Mouse (Mus musculus): ENCODE data around the gene Btg1. TPM values are rescaled to one million over a fixed set of nuclear protein-coding genes. Genes with fewer than 3 reads are reported as not detected.

The Btg1 gene
- polyA plus RNA-seq, 1 experiment from 2014 or later, result 14.5 TPM

DNA sequence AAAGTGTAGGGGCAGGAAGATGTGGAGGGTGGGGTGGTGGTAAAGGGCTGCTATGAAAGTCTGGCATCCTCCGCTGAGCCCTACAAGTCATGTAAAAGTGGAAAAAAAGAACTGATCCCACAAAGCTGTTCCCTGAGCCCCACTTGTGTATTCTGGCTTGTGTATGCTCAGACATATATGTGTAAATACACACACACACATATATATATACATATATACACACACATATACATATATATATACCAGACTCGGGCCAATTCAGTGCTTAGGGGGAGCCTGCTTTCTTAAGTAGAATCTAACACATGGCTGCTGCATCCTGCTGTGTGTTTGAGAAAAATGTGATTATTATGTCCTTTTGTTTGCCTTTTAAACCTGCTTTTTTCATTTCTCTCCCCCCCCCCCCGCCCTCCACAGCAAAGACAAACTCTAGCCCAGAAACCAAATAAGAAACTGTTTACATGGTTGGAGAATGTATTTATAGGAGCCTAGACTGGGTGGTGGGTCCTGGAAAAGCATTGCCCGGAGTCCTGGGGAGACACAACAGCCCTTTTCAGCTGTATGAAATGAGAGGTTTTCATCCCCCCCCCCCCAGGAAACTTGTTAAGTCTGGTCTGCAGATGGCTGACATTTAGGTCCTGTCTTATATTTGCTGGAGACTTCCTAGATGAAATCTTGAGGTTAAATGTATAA lies 30.5 kb upstream of the Btg1 start:
- no peak overlapping the region for H3K9ac ChIP-seq (ENCODE audit: low read depth, low read length)
- no peak overlapping the region for H3K27ac ChIP-seq (ENCODE audit: low read length)
- H3K9me3 ChIP-seq (replicated peaks; ENCODE audit: control insufficient read depth, low read length), result no peaks in the 10 kb centered on the region
- H3K36me3 ChIP-seq (ENCODE audit: control insufficient read depth, insufficient read depth), result no peaks in the 10 kb centered on the region
- WGBS (ENCODE audit: insufficient replicate concordance), result 52% methylated on average over 4 of the region's 4 CpGs
- no peaks in the 10 kb centered on the region for H3K27me3 ChIP-seq (ENCODE audit: control insufficient read depth, insufficient read depth, low read depth, low read length)
- H3K4me2 ChIP-seq (ENCODE audit: low read depth, low read length), result no peak overlapping the region
- ATAC-seq (ENCODE audit: low read depth), result no peak
- no peaks in the 10 kb centered on the region for H3K4me1 ChIP-seq (ENCODE audit: control insufficient read depth, low read depth, low read length)
- no peak overlapping the region for H3K4me3 ChIP-seq (ENCODE audit: low read depth, low read length)

GRCm38 (mm10) chr10:96586881-96587217 lies 30.0 kb upstream of the Btg1 start:
- no peaks in the 10 kb centered on the region for H3K9me3 ChIP-seq (replicated peaks; ENCODE audit: control insufficient read depth, low read length)
- H3K36me3 ChIP-seq (ENCODE audit: control insufficient read depth, insufficient read depth), result no peaks in the 10 kb centered on the region
- no peak overlapping the region for H3K27ac ChIP-seq (ENCODE audit: low read length)
- ATAC-seq (ENCODE audit: low read depth), result no peak
- H3K4me1 ChIP-seq (ENCODE audit: control insufficient read depth, low read depth, low read length), result no peaks in the 10 kb centered on the region
- H3K4me2 ChIP-seq (ENCODE audit: low read depth, low read length), result no peak overlapping the region
- H3K9ac ChIP-seq (ENCODE audit: low read depth, low read length), result no peak overlapping the region
- H3K4me3 ChIP-seq (ENCODE audit: low read depth, low read length), result no peak overlapping the region
- WGBS (ENCODE audit: insufficient replicate concordance), result 66% methylated on average over 4 of the region's 4 CpGs
- H3K27me3 ChIP-seq (ENCODE audit: control insufficient read depth, insufficient read depth, low read depth, low read length), result no peaks in the 10 kb centered on the region

DNA sequence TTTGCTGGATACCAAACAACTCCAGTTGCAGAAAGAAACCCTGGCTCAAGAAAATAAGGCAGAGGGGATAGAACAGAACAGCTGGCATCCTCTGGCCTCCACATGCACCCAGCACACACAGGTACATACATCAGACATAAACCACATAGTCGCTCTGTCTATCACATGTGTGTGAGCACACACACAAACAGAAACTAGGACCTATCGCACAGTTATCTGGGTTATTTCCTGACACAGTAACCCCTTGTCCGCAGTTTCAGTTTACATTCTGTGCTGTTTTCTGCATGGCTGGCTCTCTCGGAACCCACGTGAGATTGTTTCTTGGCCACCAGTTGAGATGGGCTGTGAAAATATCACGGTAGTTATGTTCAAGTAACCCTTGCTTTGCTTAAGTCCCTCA lies 28.6 kb upstream of the Btg1 start:
- Histone ChIP-seq H3K9ac (ENCODE audit: low read depth, low read length) (no peak overlapping the region), H3K4me3 (ENCODE audit: low read depth, low read length) (no peak overlapping the region), H3K4me1 (ENCODE audit: control insufficient read depth, low read depth, low read length) (no peaks in the 10 kb centered on the region), H3K27ac (ENCODE audit: low read length) (no peak overlapping the region), H3K27me3 (ENCODE audit: control insufficient read depth, insufficient read depth, low read depth, low read length) (no peaks in the 10 kb centered on the region), H3K9me3 (replicated peaks; ENCODE audit: control insufficient read depth, low read length) (no peaks in the 10 kb centered on the region), H3K4me2 (ENCODE audit: low read depth, low read length) (no peak overlapping the region), H3K36me3 (ENCODE audit: control insufficient read depth, insufficient read depth) (no peaks in the 10 kb centered on the region)
- ATAC-seq (ENCODE audit: low read depth), result no peak
- WGBS (ENCODE audit: insufficient replicate concordance), result 60% methylated on average over 6 of the region's 6 CpGs

DNA sequence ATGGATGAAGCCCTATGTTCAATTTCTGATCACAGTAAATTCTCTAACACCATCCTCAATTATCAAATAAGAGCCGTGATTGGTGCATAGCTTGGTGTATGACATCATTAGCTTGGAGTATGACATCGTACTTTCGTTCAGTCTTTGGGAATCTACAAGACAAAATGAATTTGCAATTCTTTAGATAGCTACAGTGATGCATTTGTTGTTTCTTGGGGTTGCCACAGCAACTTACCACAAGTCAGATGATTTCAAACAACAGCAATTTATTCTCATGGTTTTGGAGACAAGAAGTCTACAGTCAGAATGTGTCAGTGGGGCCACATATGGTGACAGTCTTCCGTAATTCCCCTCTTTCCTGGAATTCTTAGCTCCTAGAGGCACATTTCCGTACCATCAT lies 27.0 kb upstream of the Btg1 start:
- Histone ChIP-seq H3K4me1 (ENCODE audit: control insufficient read depth, low read depth, low read length) (no peaks in the 10 kb centered on the region), H3K4me2 (ENCODE audit: low read depth, low read length) (no peak overlapping the region), H3K27me3 (ENCODE audit: control insufficient read depth, insufficient read depth, low read depth, low read length) (no peaks in the 10 kb centered on the region), H3K4me3 (ENCODE audit: low read depth, low read length) (no peak overlapping the region), H3K27ac (ENCODE audit: low read length) (no peak overlapping the region), H3K36me3 (ENCODE audit: control insufficient read depth, insufficient read depth) (no peaks in the 10 kb centered on the region), H3K9ac (ENCODE audit: low read depth, low read length) (no peak overlapping the region), H3K9me3 (replicated peaks; ENCODE audit: control insufficient read depth, low read length) (no peaks in the 10 kb centered on the region)
- WGBS (ENCODE audit: insufficient replicate concordance), result 75% methylated on average over 5 of the region's 5 CpGs
- no peak for ATAC-seq (ENCODE audit: low read depth)

DNA sequence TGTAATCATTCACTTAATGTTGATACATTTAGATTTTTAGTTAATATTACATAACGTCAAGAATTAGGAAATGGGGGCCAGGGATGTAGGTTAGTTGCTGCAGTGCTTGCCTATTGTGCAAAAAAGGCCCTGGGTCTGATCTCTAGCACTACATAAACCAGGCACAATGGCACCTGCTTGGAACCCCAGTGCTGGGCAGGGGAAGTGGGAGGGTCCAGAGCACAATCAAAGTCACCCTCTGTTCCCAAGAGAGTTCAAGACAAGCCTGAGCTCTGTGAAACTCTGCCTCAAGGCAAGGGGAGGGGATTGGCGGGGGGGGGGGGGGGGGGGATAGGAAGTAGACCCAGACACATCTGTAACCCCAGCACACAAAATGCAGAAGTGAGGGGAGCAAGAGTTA lies 24.7 kb upstream of the Btg1 start:
- no peaks in the 10 kb centered on the region for H3K9me3 ChIP-seq (replicated peaks; ENCODE audit: control insufficient read depth, low read length)
- H3K4me3 ChIP-seq (ENCODE audit: low read depth, low read length), result no peak overlapping the region
- no peaks in the 10 kb centered on the region for H3K27me3 ChIP-seq (ENCODE audit: control insufficient read depth, insufficient read depth, low read depth, low read length)
- ATAC-seq (ENCODE audit: low read depth), result no peak
- no peak overlapping the region for H3K4me2 ChIP-seq (ENCODE audit: low read depth, low read length)
- no peaks in the 10 kb centered on the region for H3K4me1 ChIP-seq (ENCODE audit: control insufficient read depth, low read depth, low read length)
- no peak overlapping the region for H3K9ac ChIP-seq (ENCODE audit: low read depth, low read length)
- WGBS (ENCODE audit: insufficient replicate concordance), result 47% methylated on average over 1 of the region's 2 CpGs
- H3K36me3 ChIP-seq (ENCODE audit: control insufficient read depth, insufficient read depth), result no peaks in the 10 kb centered on the region
- no peak overlapping the region for H3K27ac ChIP-seq (ENCODE audit: low read length)

DNA sequence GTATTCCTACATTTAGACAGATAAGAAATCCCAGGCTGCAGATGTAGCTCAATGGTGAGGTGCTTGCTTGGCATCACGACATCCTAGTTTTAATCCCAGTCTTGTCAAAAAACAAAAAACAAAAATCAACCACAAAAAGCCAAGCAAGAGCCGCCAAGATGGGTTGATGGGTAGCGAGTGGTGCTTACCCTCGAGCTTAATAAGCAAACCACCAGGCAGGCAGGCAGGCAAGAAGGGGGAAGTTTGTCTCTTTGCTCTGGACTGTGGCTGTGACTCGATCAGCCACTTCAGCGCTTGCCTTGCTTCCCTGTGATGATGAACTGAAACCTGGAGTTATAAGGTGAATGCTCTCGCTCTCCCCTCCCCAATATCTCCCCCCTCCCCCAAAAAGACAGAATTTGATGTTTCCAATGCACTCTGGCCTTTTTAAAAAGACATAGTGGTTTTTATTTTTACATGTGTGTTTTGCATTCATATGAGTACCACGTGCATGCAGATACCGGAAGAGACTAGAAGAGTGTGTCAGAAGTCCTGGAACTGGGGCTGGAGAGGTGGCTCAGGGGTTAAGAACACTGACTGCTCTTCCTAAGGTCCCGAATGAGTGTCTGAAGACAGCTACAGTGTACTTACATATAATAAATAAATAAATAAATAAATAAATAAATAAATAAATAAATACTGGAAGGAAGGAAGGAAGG lies 21.2 kb upstream of the Btg1 start:
- Histone ChIP-seq H3K4me1 (ENCODE audit: control insufficient read depth, low read depth, low read length) (no peaks in the 10 kb centered on the region), H3K4me3 (ENCODE audit: low read depth, low read length) (no peak overlapping the region), H3K27ac (ENCODE audit: low read length) (no peak overlapping the region), H3K9ac (ENCODE audit: low read depth, low read length) (no peak overlapping the region), H3K9me3 (replicated peaks; ENCODE audit: control insufficient read depth, low read length) (no peaks in the 10 kb centered on the region), H3K4me2 (ENCODE audit: low read depth, low read length) (no peak overlapping the region), H3K36me3 (ENCODE audit: control insufficient read depth, insufficient read depth) (no peaks in the 10 kb centered on the region), H3K27me3 (ENCODE audit: control insufficient read depth, insufficient read depth, low read depth, low read length) (no peaks in the 10 kb centered on the region)
- no peak for ATAC-seq (ENCODE audit: low read depth)
- WGBS (ENCODE audit: insufficient replicate concordance), result 51% methylated on average over 10 of the region's 10 CpGs

- Histone ChIP-seq H3K27me3 (ENCODE audit: control insufficient read depth, insufficient read depth, low read depth, low read length) (no peaks in the 10 kb centered on the region), H3K36me3 (ENCODE audit: control insufficient read depth, insufficient read depth) (no peaks in the 10 kb centered on the region), H3K27ac (ENCODE audit: low read length) (no peak overlapping the region), H3K9me3 (replicated peaks; ENCODE audit: control insufficient read depth, low read length) (no peaks in the 10 kb centered on the region), H3K4me2 (ENCODE audit: low read depth, low read length) (no peak overlapping the region), H3K4me3 (ENCODE audit: low read depth, low read length) (no peak overlapping the region), H3K4me1 (ENCODE audit: control insufficient read depth, low read depth, low read length) (no peaks in the 10 kb centered on the region), H3K9ac (ENCODE audit: low read depth, low read length) (no peak overlapping the region)
- no peak for ATAC-seq (ENCODE audit: low read depth)
- 81% methylated on average over 7 of the region's 7 CpGs for WGBS (ENCODE audit: insufficient replicate concordance)
These were observed 20.4 kb upstream of the Btg1 start for GRCm38 (mm10) chr10:96596411-96596810.

- Histone ChIP-seq H3K27me3 (ENCODE audit: control insufficient read depth, insufficient read depth, low read depth, low read length) (no peaks in the 10 kb centered on the region), H3K27ac (ENCODE audit: low read length) (no peak overlapping the region), H3K9me3 (replicated peaks; ENCODE audit: control insufficient read depth, low read length) (no peaks in the 10 kb centered on the region), H3K4me3 (ENCODE audit: low read depth, low read length) (no peak overlapping the region), H3K4me2 (ENCODE audit: low read depth, low read length) (no peak overlapping the region), H3K4me1 (ENCODE audit: control insufficient read depth, low read depth, low read length) (no peaks in the 10 kb centered on the region), H3K36me3 (ENCODE audit: control insufficient read depth, insufficient read depth) (no peaks in the 10 kb centered on the region), H3K9ac (ENCODE audit: low read depth, low read length) (no peak overlapping the region)
- 62% methylated on average over 5 of the region's 5 CpGs for WGBS (ENCODE audit: insufficient replicate concordance)
- no peak for ATAC-seq (ENCODE audit: low read depth)
These were observed 17.2 kb upstream of the Btg1 start for GRCm38 (mm10) chr10:96599641-96600040.

DNA sequence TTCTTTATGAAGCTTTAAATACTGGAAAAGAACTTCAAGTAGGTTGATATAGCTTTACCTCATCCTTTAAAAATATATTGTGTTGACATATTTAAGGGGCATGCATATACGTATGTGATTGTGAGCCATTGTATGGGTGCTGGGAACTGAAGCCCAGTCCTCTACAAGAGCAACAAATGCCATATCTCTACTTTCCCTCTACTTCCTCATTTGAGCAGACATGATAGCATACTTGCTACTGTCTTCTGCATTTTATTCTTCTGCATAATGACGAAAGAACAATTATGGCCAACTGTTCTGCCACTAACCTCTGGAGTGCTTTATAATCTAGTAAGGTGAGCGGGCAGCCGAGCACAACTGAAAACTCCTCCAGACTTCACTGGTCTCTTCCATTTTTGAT lies 15.1 kb upstream of the Btg1 start:
- no peak overlapping the region for H3K27ac ChIP-seq (ENCODE audit: low read length)
- 65% methylated on average over 4 of the region's 4 CpGs for WGBS (ENCODE audit: insufficient replicate concordance)
- H3K36me3 ChIP-seq (ENCODE audit: control insufficient read depth, insufficient read depth), result no peaks in the 10 kb centered on the region
- no peaks in the 10 kb centered on the region for H3K27me3 ChIP-seq (ENCODE audit: control insufficient read depth, insufficient read depth, low read depth, low read length)
- H3K4me3 ChIP-seq (ENCODE audit: low read depth, low read length), result no peak overlapping the region
- no peak for ATAC-seq (ENCODE audit: low read depth)
- no peaks in the 10 kb centered on the region for H3K9me3 ChIP-seq (replicated peaks; ENCODE audit: control insufficient read depth, low read length)
- H3K4me1 ChIP-seq (ENCODE audit: control insufficient read depth, low read depth, low read length), result no peaks in the 10 kb centered on the region
- no peak overlapping the region for H3K4me2 ChIP-seq (ENCODE audit: low read depth, low read length)
- H3K9ac ChIP-seq (ENCODE audit: low read depth, low read length), result no peak overlapping the region
